Mouse (Mus musculus): ENCODE results near the gene Hexim1.

DNA sequence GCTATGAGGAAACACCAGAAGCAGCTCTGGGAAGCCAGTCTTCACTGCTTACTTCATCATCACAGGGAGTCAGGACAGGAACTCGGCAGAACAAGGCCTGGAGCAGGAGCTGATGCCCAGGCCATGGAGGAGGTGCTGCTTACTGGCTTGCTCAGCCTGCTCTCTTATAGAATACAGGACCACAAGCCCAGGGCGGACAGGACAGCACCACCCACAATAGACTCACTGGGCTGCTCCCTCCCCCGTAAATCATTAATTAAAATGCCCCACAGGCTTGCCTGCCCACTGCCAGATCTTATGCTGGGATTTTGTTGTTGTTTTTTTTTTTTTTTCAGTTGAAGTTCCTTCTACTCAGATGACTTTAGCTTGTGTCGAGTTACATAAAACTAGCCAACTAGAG is 31.7 kb downstream of the Hexim1 start:
- TF ChIP-seq POLR2A (IDR thresholded peaks at IDR 0.05; ENCODE audit: borderline replicate concordance, insufficient read depth, low read length) = no peak
- TF ChIP-seq CTCF (IDR thresholded peaks at IDR 0.05; ENCODE audit: borderline replicate concordance, insufficient read depth, low read depth, low read length) = no peak

Measured in cerebellum, adult 2 months (tissue).